Mouse (Mus musculus): Measurements from ENCODE around the gene Zc3h6.

The Zc3h6 gene

DNA sequence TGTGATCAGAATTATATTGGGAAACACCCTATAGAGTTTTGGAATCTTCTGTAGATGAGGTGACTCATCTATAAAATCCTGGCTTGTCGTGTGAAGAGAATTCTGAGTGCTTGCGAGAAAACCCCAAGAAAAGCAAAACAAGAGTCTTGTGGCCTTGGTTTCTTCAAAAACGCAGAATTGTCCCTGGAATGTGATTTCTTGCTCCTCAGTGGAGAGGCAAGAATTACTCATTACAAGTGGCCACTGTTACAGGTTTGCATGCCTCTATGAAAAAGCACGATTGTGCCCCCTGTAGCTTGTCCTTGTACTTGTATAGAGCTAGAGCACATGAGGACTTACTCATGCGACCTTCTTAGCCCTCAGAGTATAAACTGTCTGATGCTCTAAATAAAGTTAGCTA is 68.2 kb downstream of the Zc3h6 start:
- DNase-seq (ENCODE audit: low spot score in 2 of 2) = no peak

DNA sequence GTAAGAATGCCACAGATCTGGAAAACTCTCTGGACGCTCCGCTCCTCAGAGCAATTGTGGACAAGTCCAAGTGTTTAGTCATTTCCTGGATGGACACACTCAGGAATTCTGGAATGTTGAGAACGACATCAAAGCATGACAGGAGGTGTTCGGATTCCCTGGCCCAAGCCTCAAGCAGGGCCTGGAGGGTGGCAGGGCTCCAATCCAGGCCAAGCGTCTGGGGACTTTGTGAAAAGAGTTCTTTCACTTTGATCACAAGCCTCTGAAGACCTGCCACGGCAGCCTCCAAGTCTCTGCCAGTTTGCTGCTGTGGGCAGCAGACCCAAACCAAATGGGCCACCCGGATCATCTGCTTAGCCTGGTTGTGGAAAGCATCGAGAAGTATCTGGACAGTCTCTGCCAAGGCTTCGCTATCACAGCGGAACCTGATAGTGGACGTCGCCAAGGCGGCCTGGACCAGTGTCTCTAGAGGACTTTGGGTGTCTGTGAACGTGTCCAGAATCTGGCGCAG is 71.3 kb downstream of the Zc3h6 start:
- DNase-seq (ENCODE audit: low spot score in 2 of 2) = no peak

DNA sequence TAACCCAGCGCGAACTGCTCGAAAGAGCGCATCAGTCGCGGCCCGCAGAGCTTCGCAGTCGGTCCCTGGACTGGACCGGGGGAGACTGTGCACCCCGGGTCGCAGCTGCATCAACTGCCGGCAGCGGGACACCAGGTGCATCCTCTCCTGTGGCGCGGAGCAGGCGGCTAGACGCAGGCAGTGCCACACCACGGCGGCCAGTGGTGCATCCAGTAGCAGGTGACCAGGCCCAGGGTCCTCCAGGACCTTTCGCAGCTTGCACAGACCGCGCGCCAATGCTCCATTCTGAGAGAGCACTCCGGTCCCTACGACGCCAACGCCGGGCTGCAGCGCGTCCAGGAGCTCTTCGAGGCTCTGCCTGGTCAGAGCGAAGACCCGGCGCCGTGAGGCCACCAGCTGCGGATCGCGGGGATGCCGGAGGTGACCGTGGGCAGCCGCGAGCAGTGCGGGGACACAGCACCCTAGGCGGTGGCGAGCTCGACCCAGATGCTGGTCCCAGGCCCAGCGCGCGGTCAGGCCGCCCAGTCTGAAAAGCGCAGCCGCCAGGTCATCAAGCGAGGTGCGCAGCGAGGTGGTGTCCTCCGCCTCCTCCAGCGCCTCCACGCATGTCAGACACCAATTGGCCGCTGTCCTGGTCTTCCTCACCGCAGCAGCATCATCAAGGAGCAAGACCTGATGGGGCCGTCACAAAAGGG is 71.9 kb downstream of the Zc3h6 start:
- DNase-seq (ENCODE audit: low spot score in 2 of 2) = no peak

DNA sequence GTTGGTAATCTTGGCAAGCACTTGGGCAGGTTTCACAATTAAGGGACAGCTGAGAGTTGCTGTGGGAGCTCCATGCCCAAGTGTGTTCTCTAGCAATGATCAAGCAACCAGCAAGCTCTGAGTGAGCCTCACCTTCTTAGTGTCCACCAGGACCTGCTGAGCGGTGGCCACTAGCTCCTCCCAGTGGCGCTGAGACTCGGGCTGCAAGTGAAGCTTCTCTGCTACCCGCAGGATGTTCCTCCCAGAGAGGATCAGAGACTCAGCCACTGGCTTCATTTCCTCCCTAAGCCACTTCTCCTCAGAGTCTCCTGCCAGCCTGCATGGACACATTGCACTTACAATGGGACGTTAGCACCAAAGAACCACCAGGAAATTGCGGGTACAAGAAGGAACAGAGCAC is 73.4 kb downstream of the Zc3h6 start:
- DNase-seq (ENCODE audit: low spot score in 2 of 2) = no peak

DNA sequence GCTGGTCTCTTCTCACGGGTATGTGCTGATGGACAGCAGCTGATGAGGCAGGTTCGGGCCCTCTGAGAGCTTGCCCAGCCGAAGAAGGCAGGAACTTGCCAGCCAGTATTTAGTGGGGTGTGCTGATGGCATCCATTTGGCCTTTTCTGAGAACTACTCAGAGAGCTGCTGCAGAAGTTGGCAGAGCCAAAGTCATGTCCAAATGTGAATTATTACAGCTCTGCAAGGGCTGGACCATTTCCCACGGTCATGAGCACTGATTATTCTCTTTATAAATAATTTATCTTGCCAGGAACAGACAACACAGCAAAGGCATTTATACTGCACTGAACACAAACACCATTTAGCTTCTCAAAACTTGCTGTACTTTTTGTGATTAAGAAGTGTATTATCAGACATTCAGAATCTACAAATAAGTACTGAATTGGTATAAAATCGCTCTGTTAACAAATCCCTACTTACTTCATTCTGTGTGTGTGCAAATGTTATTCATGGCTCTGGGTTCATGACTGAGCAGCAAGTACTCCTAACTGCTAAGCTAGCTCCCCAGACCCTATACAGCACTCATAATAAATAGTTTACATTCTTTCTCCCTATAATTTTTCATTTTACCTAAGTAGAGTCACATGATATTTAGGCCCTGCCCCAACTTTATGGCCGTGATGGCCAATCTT is 79.1 kb downstream of the Zc3h6 start:
- no peak for DNase-seq (ENCODE audit: low spot score in 2 of 2)

DNA sequence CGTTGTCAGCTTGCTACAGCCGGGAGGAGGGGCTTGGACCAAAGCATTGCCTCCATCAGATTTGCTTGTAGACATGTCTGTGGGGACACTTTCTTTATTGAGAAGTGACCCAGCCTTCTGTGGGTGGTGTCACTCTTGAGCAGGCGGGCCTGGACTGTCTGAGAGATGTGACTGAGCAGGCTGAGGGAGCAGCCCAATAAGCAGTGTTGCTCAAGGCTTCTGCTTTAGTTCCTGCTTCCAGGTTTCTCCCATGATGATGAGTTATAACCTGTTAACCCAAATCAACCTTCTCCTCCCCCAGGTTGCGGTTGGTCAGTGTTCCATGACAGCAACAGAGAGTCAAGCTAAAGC is 79.6 kb downstream of the Zc3h6 start:
- no peak for DNase-seq (ENCODE audit: low spot score in 2 of 2)

DNA sequence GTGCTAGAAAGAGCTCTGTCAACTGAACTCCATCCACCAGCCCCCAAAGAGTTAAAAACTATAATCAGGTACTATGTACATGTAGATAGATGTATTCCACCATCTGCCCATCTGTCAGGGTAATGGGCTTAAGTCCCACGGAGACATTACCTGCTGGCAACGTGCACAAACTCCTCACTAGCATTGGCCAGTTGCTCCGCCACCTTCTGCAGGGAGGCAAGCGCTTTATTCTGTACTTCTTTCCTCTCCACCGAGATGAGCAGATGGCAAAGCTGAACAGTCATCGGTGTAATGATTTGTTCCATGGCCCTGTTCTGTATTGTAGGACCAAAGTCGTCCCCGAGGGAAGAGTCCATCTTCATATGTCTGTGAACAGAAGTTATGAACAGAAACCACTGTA is 80.6 kb downstream of the Zc3h6 start, which contains the start of gene Vinac1:
TSS of gene Vinac1 (minus strand) at position 362 of the 400 bp plus-strand sequence.
- no peak for DNase-seq (ENCODE audit: low spot score in 2 of 2)

DNA sequence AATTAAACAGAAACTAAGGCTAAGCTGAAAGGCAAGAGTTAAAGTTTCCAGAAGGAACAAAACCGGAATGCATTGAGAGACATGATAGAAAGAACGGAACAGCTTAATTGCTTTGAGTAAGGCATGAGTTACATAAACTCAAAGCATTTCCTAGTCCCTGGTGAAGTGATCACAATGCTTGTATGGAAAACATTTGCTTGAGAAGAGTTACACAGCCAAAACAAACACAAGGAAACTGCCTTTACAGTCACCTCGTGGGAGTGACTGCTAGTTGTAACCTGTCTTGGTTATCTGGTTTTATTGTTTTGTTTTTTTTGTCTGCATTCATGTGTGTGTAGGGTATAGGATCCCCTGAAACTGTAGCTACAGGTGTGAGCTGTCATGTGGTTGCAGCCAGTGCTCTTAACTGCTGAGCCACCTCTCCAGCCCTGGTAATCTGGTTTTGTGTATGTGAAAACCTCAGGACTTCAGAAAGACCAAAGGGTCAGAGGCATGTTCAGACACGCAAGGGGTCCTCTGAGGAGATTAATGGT is 85.3 kb downstream of the Zc3h6 start:
- no peak for DNase-seq (ENCODE audit: low spot score in 2 of 2)

DNA sequence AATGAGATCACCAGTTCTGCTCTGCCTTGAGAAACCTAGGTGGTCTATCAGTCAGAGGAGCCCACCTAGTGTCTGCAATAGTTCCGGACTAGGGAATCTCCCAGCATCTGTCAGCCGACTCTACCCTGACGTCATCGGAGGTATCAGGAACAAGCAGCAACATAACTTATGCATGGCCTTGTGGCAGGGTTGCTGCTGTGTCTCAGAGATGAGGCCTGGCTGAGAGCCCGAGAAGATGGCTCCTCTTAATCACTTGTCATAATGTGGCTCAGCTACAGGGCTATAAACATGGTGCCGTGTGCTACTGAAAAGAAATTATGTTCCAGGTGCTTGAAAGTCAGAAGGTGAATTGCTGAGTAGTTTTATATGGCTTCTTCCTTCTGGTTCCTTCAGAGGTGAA is 88.5 kb downstream of the Zc3h6 start:
- DNase-seq (ENCODE audit: low spot score in 2 of 2) = no peak

DNA sequence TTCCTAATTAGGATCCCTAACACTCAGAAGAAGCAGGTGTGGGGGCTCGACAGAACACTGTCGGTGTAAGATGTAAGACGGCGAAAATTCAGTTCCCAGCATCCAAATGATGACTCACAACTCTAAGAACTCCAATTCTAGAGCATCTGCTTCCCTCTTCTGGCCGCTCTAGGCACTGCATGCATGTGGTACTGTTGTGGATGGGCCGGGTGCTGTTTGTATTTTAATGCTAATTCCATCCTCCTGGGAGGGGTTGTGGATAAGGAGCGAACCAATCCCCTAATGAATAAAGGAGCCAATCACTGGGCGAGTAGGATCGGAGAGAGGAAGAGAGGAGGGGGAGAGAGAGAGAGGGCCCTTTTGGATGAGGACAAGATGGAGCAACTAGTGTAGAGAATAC is 89.4 kb downstream of the Zc3h6 start:
- DNase-seq (ENCODE audit: low spot score in 2 of 2) = no peak

DNA sequence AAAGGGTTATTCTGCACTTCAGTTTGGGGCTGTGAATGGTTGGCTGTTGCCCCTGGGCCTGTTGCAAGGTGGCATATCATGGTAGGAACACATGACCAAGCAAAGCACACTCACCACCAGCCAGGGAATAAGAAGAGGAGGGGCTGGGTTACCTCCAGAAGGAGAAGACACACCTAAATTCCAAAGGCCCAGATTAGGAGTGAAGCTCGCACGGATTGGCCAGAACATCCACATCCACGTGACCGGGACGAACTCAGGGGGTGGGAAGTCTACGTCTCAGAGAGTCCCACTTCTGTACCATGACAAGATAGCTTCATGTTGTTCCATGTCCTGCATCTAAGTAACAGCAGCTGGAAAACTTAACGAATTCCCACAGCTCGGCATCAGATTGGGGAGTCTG is 90.1 kb downstream of the Zc3h6 start:
- DNase-seq (ENCODE audit: low spot score in 2 of 2) = no peak

DNA sequence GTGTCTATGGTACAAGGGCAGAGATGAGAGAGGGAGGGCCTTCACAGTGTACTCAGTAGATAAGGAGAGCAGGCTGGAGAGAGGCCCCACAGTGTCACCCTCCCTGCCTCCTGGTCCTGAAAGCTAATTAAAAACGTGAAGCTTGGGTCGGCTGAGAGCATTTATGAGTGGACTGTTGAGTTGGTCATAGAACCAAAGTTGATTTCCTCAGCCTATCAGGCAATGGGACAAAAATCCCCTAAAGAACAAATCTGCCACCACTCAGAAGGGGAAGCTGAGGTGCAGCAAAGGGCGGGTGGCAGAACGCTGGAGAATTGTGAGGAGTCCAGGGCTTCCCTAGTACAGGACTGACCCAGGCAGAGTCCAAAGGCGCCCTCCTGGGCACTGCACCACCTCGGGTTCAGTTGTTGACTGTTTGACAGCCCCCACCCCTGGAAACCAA is 90.7 kb downstream of the Zc3h6 start:
- DNase-seq (ENCODE audit: low spot score in 2 of 2) = no peak

DNA sequence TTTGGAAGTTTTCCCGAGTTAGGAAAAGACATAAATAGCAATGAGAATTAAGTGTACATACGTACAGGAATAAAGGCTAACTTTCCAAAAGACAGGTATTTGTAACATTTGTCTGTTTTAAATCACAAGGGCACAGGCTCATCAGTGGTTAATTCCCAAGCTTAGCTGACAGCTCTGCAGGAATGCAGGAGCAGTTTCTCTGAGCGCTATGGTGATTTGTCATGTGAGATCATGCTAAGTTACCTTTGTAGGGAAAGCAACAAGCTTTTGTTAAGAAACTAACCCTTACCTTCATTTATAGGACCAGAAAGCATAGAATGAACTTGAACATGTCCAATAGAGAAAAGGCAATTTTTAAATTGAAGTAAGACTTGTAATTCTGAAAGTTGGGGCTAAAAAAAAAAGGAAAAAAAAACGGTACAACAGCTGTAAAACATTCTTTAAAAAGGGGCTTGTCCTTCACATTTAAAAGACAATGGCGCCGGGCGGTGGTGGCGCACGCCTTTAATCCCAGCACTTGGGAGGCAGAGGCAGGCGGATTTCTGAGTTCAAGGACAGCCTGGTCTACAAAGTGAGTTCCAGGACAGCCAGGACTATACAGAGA is 94.4 kb downstream of the Zc3h6 start:
- no peak for DNase-seq (ENCODE audit: low spot score in 2 of 2)

DNA sequence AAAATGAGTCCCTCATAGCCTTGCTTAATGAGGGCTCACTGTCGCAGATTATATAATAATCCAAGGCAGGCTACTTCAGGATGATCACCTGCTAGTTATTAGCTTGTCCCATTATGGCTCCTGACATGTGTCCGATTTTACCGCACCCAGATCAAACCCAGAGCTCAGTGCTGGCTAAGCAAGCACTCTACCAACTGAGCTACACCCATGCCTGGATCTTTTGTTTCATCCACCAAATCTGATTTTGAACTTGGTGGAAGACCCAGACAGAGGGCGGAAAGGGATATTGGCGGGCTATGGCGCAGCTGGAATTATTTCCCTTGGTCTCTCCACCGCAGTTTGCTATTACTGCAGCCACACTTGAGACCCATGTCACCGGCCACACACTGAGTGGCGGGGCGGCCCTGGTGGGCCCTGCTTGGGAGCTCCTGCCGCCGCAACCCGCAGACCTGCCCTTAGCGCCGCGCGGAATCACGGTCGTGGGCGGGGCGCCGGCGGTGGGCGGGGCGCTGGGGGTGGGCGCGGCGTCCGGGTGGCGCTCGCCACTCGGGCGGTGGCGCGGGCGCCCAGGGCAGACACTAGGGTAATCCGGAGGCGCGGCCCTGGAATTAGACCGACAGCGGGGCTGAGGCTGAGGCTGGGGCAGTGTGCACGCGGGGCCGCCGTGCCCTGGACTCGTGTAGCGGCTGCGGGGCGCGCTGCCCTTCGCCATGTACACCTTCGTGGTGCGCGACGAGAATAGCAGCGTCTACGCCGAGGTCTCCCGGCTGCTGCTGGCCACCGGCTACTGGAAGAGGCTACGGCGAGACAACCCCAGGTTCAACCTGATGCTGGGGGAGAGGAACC is 98.5 kb downstream of the Zc3h6 start, which contains the start of gene Ttl:
TSS of gene Ttl (plus strand) at position 506 of the 846 bp plus-strand sequence.
- DNase-seq (ENCODE audit: low spot score in 2 of 2) = peak; percentile 48 to 60

DNA sequence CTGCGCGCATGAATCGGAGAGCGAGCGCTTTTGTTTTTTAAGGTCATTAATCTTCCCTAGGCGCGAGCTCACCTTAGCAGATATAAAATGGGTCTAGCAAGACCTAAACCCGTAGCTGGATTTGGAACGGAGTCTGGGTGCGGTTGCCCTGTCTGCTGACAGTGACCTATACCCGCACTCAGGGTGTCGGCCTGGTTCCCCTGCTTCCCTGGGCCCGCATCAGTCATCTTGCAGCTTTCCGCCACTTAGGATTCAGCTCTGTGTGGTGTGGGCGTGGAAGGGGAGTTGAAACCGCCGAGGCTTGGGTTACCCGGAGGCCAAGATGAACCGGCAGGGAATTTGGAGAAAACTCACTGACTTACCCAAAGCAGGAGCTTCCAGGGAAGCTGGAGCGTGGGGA is 99.1 kb downstream of the Zc3h6 start:
- DNase-seq (ENCODE audit: low spot score in 2 of 2) = peak in 1 of 2 experiments; percentile 61

All from right cerebral cortex, postnatal 36 days (tissue).